Mouse (Mus musculus) stomach, embryonic 14.5 days (tissue): Measurements from ENCODE around the gene Bmp10. TPM values are rescaled to one million over a fixed set of nuclear protein-coding genes. Genes with fewer than 3 reads are reported as not detected.

Experiments
- ATAC-seq: fragments of 200-750 bp; cut with Nextera tagmentation; 2 replicates; pipeline ENCODE4 v1.8.0; 2017; ENCODE audit warnings: low read depth, moderate TSS enrichment; ENCODE audit not compliant: insufficient number of reproducible peaks, insufficient read depth, low FRiP score
- H3K27ac ChIP-seq: fragments of 300-500 bp; sonication (generic); 2 replicates; pipeline ENCODE4 v1.5.1; 2014; ENCODE audit warnings: mild to moderate bottlenecking, low read length, moderate library complexity, mixed read lengths
- H3K27me3 ChIP-seq: fragments of 300-500 bp; sonication (generic); 2 replicates; pipeline ENCODE4 v1.6.1; 2014; ENCODE audit warnings: low read length, control low read depth, mixed read lengths; ENCODE audit not compliant: control insufficient read depth, insufficient read depth
- H3K36me3 ChIP-seq: fragments of 300-500 bp; sonication (generic); 2 replicates; pipeline ENCODE4 v1.6.1; 2014; ENCODE audit warnings: mild to moderate bottlenecking, control low read depth, low read length, moderate library complexity, mixed read lengths; ENCODE audit not compliant: control insufficient read depth, insufficient read depth
- H3K4me1 ChIP-seq: fragments of 300-500 bp; sonication (generic); 2 replicates; pipeline ENCODE4 v1.6.1; 2014; ENCODE audit warnings: low read length, control low read depth, mixed read lengths; ENCODE audit not compliant: control insufficient read depth, insufficient read depth
- H3K4me2 ChIP-seq: fragments of 300-500 bp; sonication (generic); replicated peaks from 2 replicates; pipeline ENCODE4 v1.6.1; 2014; ENCODE audit warnings: low read depth, low read length, control low read depth
- H3K4me3 ChIP-seq: fragments of 300-500 bp; sonication (generic); 2 replicates; pipeline ENCODE4 v1.5.1; 2014; ENCODE audit warnings: low read depth, low read length, control low read depth
- H3K9ac ChIP-seq: fragments of 300-500 bp; sonication (generic); replicated peaks from 2 replicates; pipeline ENCODE4 v1.6.1; 2014; ENCODE audit warnings: low read depth, mild to moderate bottlenecking, control low read depth, low read length, moderate library complexity, mixed read lengths
- H3K9me3 ChIP-seq: fragments of 300-500 bp; sonication (generic); 2 replicates; pipeline ENCODE4 v1.6.1; 2016; ENCODE audit warnings: low read depth, low read length, control low read depth; ENCODE audit not compliant: control insufficient read depth
- WGBS: fragments of 180-500 bp; shearing (Covaris S2); extraction: QIAGEN DNeasy Blood & Tissue Kit; methylation state at CpG from one replicate; pipeline ENCODE4 v1.1.7; 2014; 5-methylcytosine and 5-hydroxymethylcytosine counted together
- polyA plus RNA-seq: library from polyadenylated mRNA; unstranded; fragments of >200 nt; fragmentation: Nextera tagmentation; extraction: Ambion mirVana; gene quantifications from 2 replicates; pipeline ENCODE4 v1.2.1, GENCODE M21; 2014

Gene Bmp10
- polyA plus RNA-seq, 1 experiment from 2014 or later = not detected

- H3K9ac ChIP-seq = no peak overlapping the region
- H3K27ac ChIP-seq = no peak overlapping the region
- no peaks in the 10 kb centered on the region for H3K9me3 ChIP-seq
- no peaks in the 10 kb centered on the region for H3K27me3 ChIP-seq
- no peak overlapping the region for H3K4me3 ChIP-seq
- ATAC-seq = no peak
- H3K36me3 ChIP-seq = no peaks in the 10 kb centered on the region
- H3K4me2 ChIP-seq = no peak overlapping the region
- WGBS = 87% methylated on average over 9 of the region's 9 CpGs
- H3K4me1 ChIP-seq = no peaks in the 10 kb centered on the region
These were observed 34.0 kb upstream of the Bmp10 start for GRCm38 (mm10) chr6:87394783-87395182.

- Histone ChIP-seq H3K9me3 (no peaks in the 10 kb centered on the region), H3K27ac (no peak overlapping the region), H3K36me3 (no peaks in the 10 kb centered on the region), H3K4me1 (no peaks in the 10 kb centered on the region), H3K4me3 (no peak overlapping the region), H3K27me3 (no peaks in the 10 kb centered on the region), H3K9ac (no peak overlapping the region), H3K4me2 (no peak overlapping the region)
- no peak for ATAC-seq
- WGBS = under 1% methylated on average over 5 of the region's 5 CpGs
These were observed 29.7 kb upstream of the Bmp10 start for GRCm38 (mm10) chr6:87399137-87399536.

DNA sequence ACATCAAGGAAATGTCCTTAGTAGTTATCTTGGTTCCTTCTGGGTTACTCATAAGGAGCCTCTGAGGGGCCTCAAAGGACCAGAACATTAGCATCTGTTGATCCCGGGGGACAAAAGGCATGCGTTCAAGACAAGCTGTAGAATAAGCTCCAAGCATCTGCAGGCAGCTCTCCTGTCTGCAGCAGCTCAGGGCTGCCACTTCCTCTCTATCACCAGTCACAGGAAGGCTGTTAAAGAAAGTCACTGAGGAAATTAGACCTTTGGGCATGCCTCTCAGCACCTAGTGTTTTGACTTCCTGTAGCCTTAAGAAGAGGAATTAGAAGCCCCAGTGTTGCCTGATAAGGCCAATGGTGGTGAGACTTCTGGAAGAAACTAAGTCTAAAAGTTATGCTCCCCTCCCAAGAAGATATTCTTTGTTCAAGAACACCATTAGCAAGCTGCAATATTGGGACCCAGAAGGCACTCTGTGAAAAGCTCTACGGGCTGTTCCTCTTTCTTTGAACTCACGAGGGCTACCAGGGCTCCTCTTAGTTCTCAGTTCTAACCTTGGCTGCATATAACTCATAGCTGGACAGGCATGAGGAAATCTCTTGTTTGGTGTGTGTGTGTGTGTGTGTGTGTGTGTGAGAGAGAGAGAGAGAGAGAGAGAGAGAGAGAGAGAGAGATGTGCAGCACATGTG lies 28.8 kb upstream of the Bmp10 start:
- no peaks in the 10 kb centered on the region for H3K9me3 ChIP-seq
- ATAC-seq = no peak
- H3K4me2 ChIP-seq = no peak overlapping the region
- no peaks in the 10 kb centered on the region for H3K4me1 ChIP-seq
- WGBS = 64% methylated on average over 4 of the region's 4 CpGs
- H3K4me3 ChIP-seq = no peak overlapping the region
- H3K36me3 ChIP-seq = no peaks in the 10 kb centered on the region
- no peak overlapping the region for H3K9ac ChIP-seq
- H3K27ac ChIP-seq = no peak overlapping the region
- H3K27me3 ChIP-seq = no peaks in the 10 kb centered on the region

- Histone ChIP-seq H3K9ac (no peak overlapping the region), H3K4me2 (no peak overlapping the region), H3K27me3 (no peaks in the 10 kb centered on the region), H3K9me3 (no peaks in the 10 kb centered on the region), H3K4me3 (no peak overlapping the region), H3K4me1 (no peaks in the 10 kb centered on the region), H3K27ac (no peak overlapping the region), H3K36me3 (no peaks in the 10 kb centered on the region)
- 60% methylated on average over 6 of the region's 6 CpGs for WGBS
- no peak for ATAC-seq
These were observed 27.3 kb upstream of the Bmp10 start for GRCm38 (mm10) chr6:87401456-87401855.

DNA sequence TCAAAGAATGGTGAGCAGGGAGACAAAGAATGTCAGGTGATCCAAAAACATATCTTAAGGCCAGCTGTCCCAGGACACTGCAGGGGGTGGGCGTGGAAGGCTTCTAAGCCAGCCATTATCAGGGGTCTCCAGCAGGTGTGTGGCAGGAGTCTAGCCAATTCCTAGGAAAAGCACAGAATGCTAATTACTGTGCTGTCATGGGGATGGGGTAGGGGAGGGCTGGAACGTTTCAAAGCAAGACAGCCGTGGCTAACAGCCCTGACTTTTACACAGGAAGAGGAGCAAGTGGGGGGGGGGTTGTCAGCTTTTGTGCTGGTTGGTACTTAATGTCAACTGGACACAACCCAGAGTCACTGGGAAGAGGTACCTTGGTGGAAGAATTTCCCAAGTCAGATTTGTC lies 16.8 kb upstream of the Bmp10 start:
- Histone ChIP-seq H3K9me3 (no peaks in the 10 kb centered on the region), H3K4me3 (no peak overlapping the region), H3K27me3 (no peaks in the 10 kb centered on the region), H3K4me1 (no peaks in the 10 kb centered on the region), H3K36me3 (no peaks in the 10 kb centered on the region), H3K27ac (no peak overlapping the region), H3K9ac (no peak overlapping the region), H3K4me2 (no peak overlapping the region)
- WGBS = 29% methylated on average over 3 of the region's 3 CpGs
- ATAC-seq = no peak

- WGBS = 60% methylated on average over 7 of the region's 7 CpGs
- no peak for ATAC-seq
- Histone ChIP-seq H3K4me3 (no peak overlapping the region), H3K36me3 (no peaks in the 10 kb centered on the region), H3K4me2 (no peak overlapping the region), H3K27ac (no peak overlapping the region), H3K27me3 (no peaks in the 10 kb centered on the region), H3K4me1 (no peaks in the 10 kb centered on the region), H3K9me3 (no peaks in the 10 kb centered on the region), H3K9ac (no peak overlapping the region)
These were observed 6.5 kb upstream of the Bmp10 start for GRCm38 (mm10) chr6:87422304-87422703.

GRCm38 (mm10) chr6:87424037-87424816 lies 4.6 kb upstream of the Bmp10 start:
- Histone ChIP-seq H3K36me3 (no peaks in the 10 kb centered on the region), H3K9me3 (no peaks in the 10 kb centered on the region), H3K27me3 (no peaks in the 10 kb centered on the region), H3K9ac (no peak overlapping the region), H3K4me3 (no peak overlapping the region), H3K27ac (no peak overlapping the region), H3K4me1 (no peaks in the 10 kb centered on the region), H3K4me2 (no peak overlapping the region)
- ATAC-seq = no peak
- 63% methylated on average over 19 of the region's 19 CpGs for WGBS

DNA sequence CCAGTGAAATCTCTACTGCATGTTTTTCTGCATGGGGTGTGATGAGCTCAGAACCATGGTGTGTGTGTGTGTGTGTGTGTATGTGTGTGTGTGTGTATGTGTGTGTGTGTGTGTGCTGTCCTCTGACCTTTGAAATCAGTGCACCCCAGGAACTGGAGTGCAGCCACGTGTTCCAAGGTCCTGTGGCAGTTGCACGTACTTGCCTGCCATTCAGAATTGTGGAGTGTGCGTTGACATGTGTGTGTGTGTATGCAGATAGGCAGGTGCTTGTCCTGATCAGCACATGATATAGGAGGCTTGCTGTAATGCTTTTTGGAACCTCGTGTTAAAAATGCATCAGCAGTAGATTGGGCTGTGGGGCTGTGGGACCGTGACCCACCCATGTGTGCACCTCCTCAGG lies 1.8 kb upstream of the Bmp10 start:
- Histone ChIP-seq H3K4me2 (no peak overlapping the region), H3K4me3 (no peak overlapping the region), H3K9me3 (no peaks in the 10 kb centered on the region), H3K4me1 (no peaks in the 10 kb centered on the region), H3K9ac (no peak overlapping the region), H3K27me3 (no peaks in the 10 kb centered on the region), H3K27ac (no peak overlapping the region), H3K36me3 (no peaks in the 10 kb centered on the region)
- WGBS = 86% methylated on average over 5 of the region's 5 CpGs
- ATAC-seq = no peak
